Mouse (Mus musculus) liver, postnatal 0 days (tissue): Measurements from ENCODE around the gene Pgm3.
A peak's percentile ranks its signal among the peaks of the same experiment; 100 is the strongest.

Experiments used
- CTCF ChIP-seq: sonication (generic); IDR thresholded peaks from 2 replicates; pipeline ENCODE4 v1.5.1; 2016; ENCODE audit warnings: antibody characterized with exemption, low read depth
- EP300 ChIP-seq: IDR thresholded peaks from 2 replicates; pipeline ENCODE4 v1.6.1; 2016; ENCODE audit warnings: antibody characterized with exemption, low read depth, mild to moderate bottlenecking

GRCm38 (mm10) chr9:86573616-86574303 is 2.1 kb upstream of the Pgm3 start:
- TF ChIP-seq EP300 (no peak), CTCF (0 out of 2 replicates have a peak, but pooled peaks have one; percentile 3)
